Mouse (Mus musculus): ENCODE results near the gene Slc27a5.
A peak's percentile ranks its signal among the peaks of the same experiment; 100 is the strongest.

The Slc27a5 gene

GRCm38 (mm10) chr7:12998053-12998452, at the start of gene Slc27a5:
Gene Slc27a5, minus strand, starts transcription at chr7:12998192.
- no peak for DNase-seq

- peak; percentile 72 to 78 for DNase-seq
These were observed 48.1 kb upstream of the Slc27a5 start for GRCm38 (mm10) chr7:13046084-13046483.

GRCm38 (mm10) chr7:13044254-13044625, 46.2 kb upstream of the Slc27a5 start:
- no peak for DNase-seq

GRCm38 (mm10) chr7:13043445-13044253, 45.7 kb upstream of the Slc27a5 start:
- DNase-seq: peak; percentile 52 to 71

GRCm38 (mm10) chr7:13043120-13043444, 45.1 kb upstream of the Slc27a5 start:
- DNase-seq: no peak

GRCm38 (mm10) chr7:13042511-13042910, 44.5 kb upstream of the Slc27a5 start:
- DNase-seq: no peak

GRCm38 (mm10) chr7:13041256-13041655, 43.3 kb upstream of the Slc27a5 start:
- peak in 1 of 2 experiments; percentile 49 for DNase-seq

- DNase-seq: no peak
These were observed 41.2 kb upstream of the Slc27a5 start for GRCm38 (mm10) chr7:13039181-13039580.

- peak in 1 of 2 experiments; percentile 53 for DNase-seq
These were observed 40.7 kb upstream of the Slc27a5 start for GRCm38 (mm10) chr7:13038621-13039169.

- DNase-seq: peak; percentile 99
These were observed 40.0 kb upstream of the Slc27a5 start, which contains the start of gene Ube2m for GRCm38 (mm10) chr7:13037901-13038555. Gene Ube2m, minus strand, starts transcription at chr7:13038275.

GRCm38 (mm10) chr7:13037366-13037765, 39.4 kb upstream of the Slc27a5 start:
- DNase-seq: no peak

- no peak for DNase-seq
These were observed 38.8 kb upstream of the Slc27a5 start for GRCm38 (mm10) chr7:13036806-13037205.

- DNase-seq: peak in 1 of 2 experiments; percentile 24
These were observed 37.3 kb upstream of the Slc27a5 start for GRCm38 (mm10) chr7:13035211-13035855.

GRCm38 (mm10) chr7:13034148-13034977, 36.4 kb upstream of the Slc27a5 start, which contains the start of gene Chmp2a:
Gene Chmp2a, minus strand, starts transcription at chr7:13034807.
- peak; percentile 98 for DNase-seq

GRCm38 (mm10) chr7:13033451-13034147, 35.6 kb upstream of the Slc27a5 start:
- DNase-seq: no peak

- no peak for DNase-seq
These were observed 34.5 kb upstream of the Slc27a5 start for GRCm38 (mm10) chr7:13032541-13032940.

GRCm38 (mm10) chr7:13031983-13032382, 34.0 kb upstream of the Slc27a5 start:
- no peak for DNase-seq

- DNase-seq: peak; percentile 59 to 65
These were observed 33.1 kb upstream of the Slc27a5 start for GRCm38 (mm10) chr7:13031069-13031468.

GRCm38 (mm10) chr7:13028986-13029385, 31.0 kb upstream of the Slc27a5 start:
- no peak for DNase-seq

- no peak for DNase-seq
These were observed 27.6 kb upstream of the Slc27a5 start for GRCm38 (mm10) chr7:13025511-13026112.

- DNase-seq: peak; percentile 87 to 93
These were observed 26.8 kb upstream of the Slc27a5 start for GRCm38 (mm10) chr7:13024805-13025204.

Data from kidney, postnatal 4 days (tissue).